Mouse (Mus musculus): ENCODE data around the gene Fbxo2. TPM values are rescaled to one million over a fixed set of nuclear protein-coding genes. Genes with fewer than 3 reads are reported as not detected.
"Not testable (repeated sequence)": the region's sequence is repeated elsewhere in the genome, so short reads cannot be mapped to it uniquely, and the experiment has no call there.

Fbxo2 gene
- polyA plus RNA-seq (2014; fragmentation: Nextera tagmentation; extraction: Ambion mirVana), result 1.3 and 1.7 TPM in 2 replicates

- Histone ChIP-seq H3K9ac (replicated peaks; ENCODE audit: low read depth, low read length) (peak within 1 kb of the TSS; percentile 34; the same call in 1 of the 2 replicates), H3K36me3 (ENCODE audit: control insufficient read depth, insufficient read depth, low read length) (no peaks in the 10 kb centered on the region; the same call in 1 of the 2 replicates), H3K27ac (ENCODE audit: low read length) (no peak within 1 kb of the TSS), H3K4me1 (ENCODE audit: control insufficient read depth, insufficient read depth, low read length) (no peaks in the 10 kb centered on the region; the same call in 1 of the 2 replicates), H3K27me3 (ENCODE audit: control insufficient read depth, insufficient read depth, low read length) (peaks cover 35% of the 10 kb centered on the region), H3K4me3 (ENCODE audit: low read depth, low read length) (peak within 1 kb of the TSS; percentile 41), H3K9me3 (ENCODE audit: control insufficient read depth, low read depth, low read length) (no peaks in the 10 kb centered on the region), H3K4me2 (replicated peaks; ENCODE audit: low read depth, low read length) (peak within 1 kb of the TSS; percentile 97)
- ATAC-seq (ENCODE audit: insufficient number of reproducible peaks, insufficient read depth, low FRiP score, low read depth), result peak; percentile 61
- 1% methylated on average over 43 of the region's 43 CpGs for WGBS
Observed at GRCm38 (mm10) chr4:148160436-148161390, at the start of gene Fbxo2, which contains the start of gene Fbxo44. Gene Fbxo2, plus strand, starts transcription at chr4:148160621. Gene Fbxo44, minus strand, starts transcription at chr4:148160482.

GRCm38 (mm10) chr4:148112519-148112918 lies 47.9 kb upstream of the Fbxo2 start:
- Histone ChIP-seq H3K9ac (replicated peaks; ENCODE audit: low read depth, low read length) (no peak overlapping the region), H3K9me3 (ENCODE audit: control insufficient read depth, low read depth, low read length) (no peaks in the 10 kb centered on the region), H3K4me1 (ENCODE audit: control insufficient read depth, insufficient read depth, low read length) (no peaks in the 10 kb centered on the region; the same call in 1 of the 2 replicates), H3K27ac (ENCODE audit: low read length) (no peak overlapping the region), H3K27me3 (ENCODE audit: control insufficient read depth, insufficient read depth, low read length) (no peaks in the 10 kb centered on the region), H3K36me3 (ENCODE audit: control insufficient read depth, insufficient read depth, low read length) (no peaks in the 10 kb centered on the region), H3K4me3 (ENCODE audit: low read depth, low read length) (no peak overlapping the region), H3K4me2 (replicated peaks; ENCODE audit: low read depth, low read length) (no peak overlapping the region)
- no peak for ATAC-seq (ENCODE audit: insufficient number of reproducible peaks, insufficient read depth, low FRiP score, low read depth)
- WGBS, result 71% methylated on average over 12 of the region's 12 CpGs

GRCm38 (mm10) chr4:148114758-148115391 lies 45.5 kb upstream of the Fbxo2 start:
- Histone ChIP-seq H3K36me3 (ENCODE audit: control insufficient read depth, insufficient read depth, low read length) (no peaks in the 10 kb centered on the region), H3K27me3 (ENCODE audit: control insufficient read depth, insufficient read depth, low read length) (no peaks in the 10 kb centered on the region), H3K4me1 (ENCODE audit: control insufficient read depth, insufficient read depth, low read length) (no peaks in the 10 kb centered on the region), H3K9me3 (ENCODE audit: control insufficient read depth, low read depth, low read length) (no peaks in the 10 kb centered on the region), H3K4me3 (ENCODE audit: low read depth, low read length) (no peak overlapping the region), H3K4me2 (replicated peaks; ENCODE audit: low read depth, low read length) (0 out of 2 replicates have a peak overlapping the region, but pooled peaks have one; percentile 10), H3K27ac (ENCODE audit: low read length) (no peak overlapping the region), H3K9ac (replicated peaks; ENCODE audit: low read depth, low read length) (no peak overlapping the region)
- 3% methylated on average over 15 of the region's 15 CpGs for WGBS
- ATAC-seq (ENCODE audit: insufficient number of reproducible peaks, insufficient read depth, low FRiP score, low read depth), result peak; percentile 64; the same call in 1 of the 2 replicates

GRCm38 (mm10) chr4:148115467-148115866 lies 45.0 kb upstream of the Fbxo2 start:
- no peak overlapping the region for H3K27ac ChIP-seq (ENCODE audit: low read length)
- H3K9ac ChIP-seq (replicated peaks; ENCODE audit: low read depth, low read length), result no peak overlapping the region
- H3K4me2 ChIP-seq (replicated peaks; ENCODE audit: low read depth, low read length), result 0 out of 2 replicates have a peak overlapping the region, but pooled peaks have one; percentile 8
- peak; percentile 44; the same call in 1 of the 2 replicates for ATAC-seq (ENCODE audit: insufficient number of reproducible peaks, insufficient read depth, low FRiP score, low read depth)
- 5% methylated on average over 15 of the region's 15 CpGs for WGBS
- no peak overlapping the region for H3K4me3 ChIP-seq (ENCODE audit: low read depth, low read length)
- no peaks in the 10 kb centered on the region for H3K9me3 ChIP-seq (ENCODE audit: control insufficient read depth, low read depth, low read length)
- H3K4me1 ChIP-seq (ENCODE audit: control insufficient read depth, insufficient read depth, low read length), result no peaks in the 10 kb centered on the region
- no peaks in the 10 kb centered on the region for H3K27me3 ChIP-seq (ENCODE audit: control insufficient read depth, insufficient read depth, low read length)
- H3K36me3 ChIP-seq (ENCODE audit: control insufficient read depth, insufficient read depth, low read length), result no peaks in the 10 kb centered on the region

- Histone ChIP-seq H3K4me2 (replicated peaks; ENCODE audit: low read depth, low read length) (no peak overlapping the region), H3K4me1 (ENCODE audit: control insufficient read depth, insufficient read depth, low read length) (no peaks in the 10 kb centered on the region), H3K4me3 (ENCODE audit: low read depth, low read length) (no peak overlapping the region), H3K9ac (replicated peaks; ENCODE audit: low read depth, low read length) (no peak overlapping the region), H3K36me3 (ENCODE audit: control insufficient read depth, insufficient read depth, low read length) (no peaks in the 10 kb centered on the region), H3K27me3 (ENCODE audit: control insufficient read depth, insufficient read depth, low read length) (no peaks in the 10 kb centered on the region), H3K27ac (ENCODE audit: low read length) (no peak overlapping the region), H3K9me3 (ENCODE audit: control insufficient read depth, low read depth, low read length) (no peaks in the 10 kb centered on the region)
- ATAC-seq (ENCODE audit: insufficient number of reproducible peaks, insufficient read depth, low FRiP score, low read depth), result no peak
- WGBS, result 76% methylated on average over 4 of the region's 4 CpGs
Observed at GRCm38 (mm10) chr4:148116657-148117056, 43.8 kb upstream of the Fbxo2 start.

GRCm38 (mm10) chr4:148117392-148117791 lies 43.0 kb upstream of the Fbxo2 start:
- no peak for ATAC-seq (ENCODE audit: insufficient number of reproducible peaks, insufficient read depth, low FRiP score, low read depth)
- Histone ChIP-seq H3K27me3 (ENCODE audit: control insufficient read depth, insufficient read depth, low read length) (no peaks in the 10 kb centered on the region), H3K4me2 (replicated peaks; ENCODE audit: low read depth, low read length) (no peak overlapping the region), H3K27ac (ENCODE audit: low read length) (no peak overlapping the region), H3K4me3 (ENCODE audit: low read depth, low read length) (no peak overlapping the region), H3K4me1 (ENCODE audit: control insufficient read depth, insufficient read depth, low read length) (no peaks in the 10 kb centered on the region), H3K9ac (replicated peaks; ENCODE audit: low read depth, low read length) (no peak overlapping the region), H3K36me3 (ENCODE audit: control insufficient read depth, insufficient read depth, low read length) (no peaks in the 10 kb centered on the region), H3K9me3 (ENCODE audit: control insufficient read depth, low read depth, low read length) (no peaks in the 10 kb centered on the region)
- WGBS, result 68% methylated on average over 4 of the region's 4 CpGs

- H3K36me3 ChIP-seq (ENCODE audit: control insufficient read depth, insufficient read depth, low read length); H3K9me3 ChIP-seq (ENCODE audit: control insufficient read depth, low read depth, low read length); ATAC-seq (ENCODE audit: insufficient number of reproducible peaks, insufficient read depth, low FRiP score, low read depth); H3K9ac ChIP-seq (replicated peaks; ENCODE audit: low read depth, low read length); H3K4me1 ChIP-seq (ENCODE audit: control insufficient read depth, insufficient read depth, low read length); H3K4me3 ChIP-seq (ENCODE audit: low read depth, low read length); H3K27ac ChIP-seq (ENCODE audit: low read length); H3K27me3 ChIP-seq (ENCODE audit: control insufficient read depth, insufficient read depth, low read length); H3K4me2 ChIP-seq (replicated peaks; ENCODE audit: low read depth, low read length): not testable (repeated sequence)
- WGBS, result 81% methylated on average over 9 of the region's 9 CpGs
Observed at GRCm38 (mm10) chr4:148119578-148119977, 40.8 kb upstream of the Fbxo2 start.

- Histone ChIP-seq H3K27ac (ENCODE audit: low read length) (no peak overlapping the region), H3K9ac (replicated peaks; ENCODE audit: low read depth, low read length) (no peak overlapping the region), H3K4me2 (replicated peaks; ENCODE audit: low read depth, low read length) (no peak overlapping the region), H3K27me3 (ENCODE audit: control insufficient read depth, insufficient read depth, low read length) (no peaks in the 10 kb centered on the region; the same call in 1 of the 2 replicates), H3K36me3 (ENCODE audit: control insufficient read depth, insufficient read depth, low read length) (no peaks in the 10 kb centered on the region), H3K4me1 (ENCODE audit: control insufficient read depth, insufficient read depth, low read length) (no peaks in the 10 kb centered on the region), H3K4me3 (ENCODE audit: low read depth, low read length) (no peak overlapping the region), H3K9me3 (ENCODE audit: control insufficient read depth, low read depth, low read length) (no peaks in the 10 kb centered on the region)
- no peak for ATAC-seq (ENCODE audit: insufficient number of reproducible peaks, insufficient read depth, low FRiP score, low read depth)
- 71% methylated on average over 9 of the region's 9 CpGs for WGBS
Observed at GRCm38 (mm10) chr4:148120555-148120954, 39.9 kb upstream of the Fbxo2 start.
